15 mouse cellular contexts compared by ENCODE assay signal in genomic region chr10:18191706-18192105, GRCm38 (mm10). TPM values are rescaled to one million over a fixed set of nuclear protein-coding genes. Genes with fewer than 3 reads are reported as not detected.
DNase-seq lines count a peak whose midpoint lies in the region; ATAC-seq and TF ChIP-seq lines count a peak whose summit lies in the region.
"Had no signal": no experiment of that assay in that cellular context is flagged by ENCODE, and none has a peak within 500 bp of the region (broad histone marks: within the 10 kb centered on the region; RNA-seq: fewer than 3 reads in every experiment).

No protein-coding gene starts in this region.

- no peak overlapping the region for H3K4me3 ChIP-seq in heart, postnatal 0 days (ENCODE audit: low read depth, low read length)
- H3K4me3 ChIP-seq in heart, adult 2 months, result no peak overlapping the region
- no peak overlapping the region for H3K4me3 ChIP-seq in forebrain, embryonic 16.5 days (replicated peaks; ENCODE audit: low read length)
- H3K4me3 ChIP-seq in forebrain, embryonic 12.5 days (replicated peaks), result no peak overlapping the region
- H3K4me3 ChIP-seq: gastrocnemius, adult 2 months; liver, embryonic 13.5 days had no signal

- TF ChIP-seq CTCF in heart, postnatal 0 days (IDR thresholded peaks at IDR 0.05; ENCODE audit: low read depth), result no peak
- TF ChIP-seq CTCF in heart, adult 2 months (IDR thresholded peaks at IDR 0.05), result no peak

- intact Hi-C loops in heart, adult 2 months (cut with DNase I), result no loop called here

- DNase-seq in cerebellum, postnatal 10 days, result peak; percentile 11 to 27
- no peak for DNase-seq in cerebellum, postnatal 36 days
- no peak for DNase-seq in heart, postnatal 0 days (ENCODE audit: low spot score)
- DNase-seq in heart, adult 2 months, result no peak
- DNase-seq: cerebellum, adult 18-20 months; gastrocnemius, adult 2 months; heart, postnatal 36 days; kidney, postnatal 4 days; left cerebral cortex, postnatal 4 days; liver, embryonic 13.5 days had no signal

- TF ChIP-seq EP300 in heart, postnatal 0 days (IDR thresholded peaks at IDR 0.05; ENCODE audit: low read depth), result no peak
- no peak for TF ChIP-seq EP300 in heart, adult 2 months (IDR thresholded peaks at IDR 0.05; ENCODE audit: insufficient read depth, low read depth, low read length)

- no peaks in the 10 kb centered on the region for H3K9me3 ChIP-seq in heart, postnatal 0 days (replicated peaks; ENCODE audit: control insufficient read depth, low read length)
- H3K9me3 ChIP-seq in forebrain, embryonic 16.5 days (ENCODE audit: control insufficient read depth, low read length), result no peaks in the 10 kb centered on the region
- no peaks in the 10 kb centered on the region for H3K9me3 ChIP-seq in forebrain, embryonic 12.5 days
- H3K9me3 ChIP-seq: liver, embryonic 13.5 days had no signal

- no peak overlapping the region for H3K27ac ChIP-seq in heart, postnatal 0 days (ENCODE audit: low read depth)
- no peak overlapping the region for H3K27ac ChIP-seq in heart, adult 2 months
- no peak overlapping the region for H3K27ac ChIP-seq in forebrain, embryonic 16.5 days (ENCODE audit: low read length)
- no peak overlapping the region for H3K27ac ChIP-seq in forebrain, embryonic 12.5 days
- H3K27ac ChIP-seq: gastrocnemius, adult 2 months; liver, embryonic 13.5 days had no signal

- no peaks in the 10 kb centered on the region for H3K79me2 ChIP-seq in heart, adult 2 months (replicated peaks; ENCODE audit: control insufficient read depth, insufficient read depth, low read length)

- no peak for TF ChIP-seq POLR2A in heart, adult 2 months (IDR thresholded peaks at IDR 0.05; ENCODE audit: insufficient read depth, low read depth, low read length)

- ATAC-seq in heart, postnatal 0 days (ENCODE audit: insufficient read depth, low read depth), result peak; percentile 17; the same call in 1 of the 2 replicates
- ATAC-seq in hematopoietic stem cell, adult 5-6 weeks (replicated peaks in 1 of 2; ENCODE audit: insufficient read depth in 1 of 2, low FRiP score in 2 of 2, low TSS enrichment in 1 of 2, low read depth in 1 of 2, poor library complexity in 2 of 2, severe bottlenecking in 2 of 2), result peak; percentile 72 to 74
- ATAC-seq in megakaryocyte progenitor cell, adult 5-6 weeks (replicated peaks; ENCODE audit: poor library complexity), result peak; percentile 22; the same call in 1 of the 2 replicates
- ATAC-seq in forebrain, embryonic 16.5 days, result no peak
- ATAC-seq in forebrain, embryonic 12.5 days (ENCODE audit: low FRiP score), result no peak

- no peaks in the 10 kb centered on the region for H3K27me3 ChIP-seq in heart, postnatal 0 days (ENCODE audit: control insufficient read depth, insufficient read depth, low read length)
- H3K27me3 ChIP-seq in heart, adult 2 months (ENCODE audit: control insufficient read depth, insufficient read depth, low read length), result no peaks in the 10 kb centered on the region
- H3K27me3 ChIP-seq in forebrain, embryonic 16.5 days (replicated peaks; ENCODE audit: control insufficient read depth, insufficient read depth, low read length), result no peaks in the 10 kb centered on the region
- H3K27me3 ChIP-seq in forebrain, embryonic 12.5 days, result no peaks in the 10 kb centered on the region
- H3K27me3 ChIP-seq: liver, embryonic 13.5 days had no signal

- H3K9ac ChIP-seq in heart, postnatal 0 days (replicated peaks; ENCODE audit: low read depth, low read length), result no peak overlapping the region
- H3K9ac ChIP-seq in heart, adult 2 months (ENCODE audit: low read depth, low read length), result no peak overlapping the region
- H3K9ac ChIP-seq in forebrain, embryonic 16.5 days (replicated peaks; ENCODE audit: low read depth, low read length), result no peak overlapping the region
- no peak overlapping the region for H3K9ac ChIP-seq in forebrain, embryonic 12.5 days
- H3K9ac ChIP-seq: liver, embryonic 13.5 days had no signal

- H3K4me1 ChIP-seq in heart, postnatal 0 days (ENCODE audit: control insufficient read depth, insufficient read depth), result peaks cover 3% of the 10 kb centered on the region; the same call in 1 of the 2 replicates
- H3K4me1 ChIP-seq in heart, adult 2 months (ENCODE audit: control insufficient read depth, insufficient read depth, low read length), result peaks cover 2% of the 10 kb centered on the region; the same call in 1 of the 2 replicates
- H3K4me1 ChIP-seq in forebrain, embryonic 16.5 days (replicated peaks; ENCODE audit: control insufficient read depth, insufficient read depth, low read length), result no peaks in the 10 kb centered on the region
- no peaks in the 10 kb centered on the region for H3K4me1 ChIP-seq in forebrain, embryonic 12.5 days
- H3K4me1 ChIP-seq: liver, embryonic 13.5 days had no signal

- no peaks in the 10 kb centered on the region for H3K36me3 ChIP-seq in heart, postnatal 0 days (replicated peaks; ENCODE audit: control insufficient read depth, insufficient read depth, low read length)
- no peaks in the 10 kb centered on the region for H3K36me3 ChIP-seq in heart, adult 2 months (ENCODE audit: control insufficient read depth, insufficient read depth, low read length)
- H3K36me3 ChIP-seq in forebrain, embryonic 16.5 days (ENCODE audit: control insufficient read depth, insufficient read depth), result no peaks in the 10 kb centered on the region
- H3K36me3 ChIP-seq in forebrain, embryonic 12.5 days (replicated peaks), result no peaks in the 10 kb centered on the region
- H3K36me3 ChIP-seq: liver, embryonic 13.5 days had no signal

- no peak overlapping the region for H3K4me2 ChIP-seq in heart, postnatal 0 days (ENCODE audit: low read depth, low read length)
- H3K4me2 ChIP-seq in forebrain, embryonic 16.5 days (ENCODE audit: low read length), result no peak overlapping the region
- H3K4me2 ChIP-seq in forebrain, embryonic 12.5 days, result no peak overlapping the region
- H3K4me2 ChIP-seq: liver, embryonic 13.5 days had no signal

- 23% methylated on average over 8 of the region's 8 CpGs for WGBS in heart, postnatal 0 days
- WGBS in heart, adult 2 months, result 16% methylated on average over 8 of the region's 8 CpGs
- 78% methylated on average over 8 of the region's 8 CpGs for WGBS in forebrain, embryonic 16.5 days
- 78% methylated on average over 8 of the region's 8 CpGs for WGBS in forebrain, embryonic 12.5 days

RNA-seq across cellular contexts. Expression of gene Ect2l, which starts 19.0 kb away (rescaled TPM):
- total RNA-seq in heart, postnatal 0 days (2014; rRNA removed; ENCODE audit: low replicate concordance), result not detected in 2 replicates
- polyA plus RNA-seq in heart, postnatal 0 days (2015; fragmentation: Nextera tagmentation; extraction: Ambion mirVana), result 0.47 and 0.60 TPM in 2 replicates
- total RNA-seq in heart, adult 2 months (2021), result not detected
- 0.20 and 0.29 TPM in 2 replicates for polyA plus RNA-seq in heart, adult 2 months (2012; rRNA removed)
- 0.88 TPM in 1 of 2 replicates, not detected in the other for total RNA-seq in hematopoietic stem cell, adult 5-6 weeks (2017)
- total RNA-seq in megakaryocyte progenitor cell, adult 5-6 weeks (2015), result 0.93 TPM in 1 of 2 replicates, not detected in the other
- 0.03 and 1.3 TPM in 2 replicates for total RNA-seq in megakaryocyte progenitor cell, adult 5-6 weeks (2017)
- polyA plus RNA-seq in forebrain, embryonic 16.5 days (2015; fragmentation: Nextera tagmentation; extraction: Ambion mirVana), result 0.44 TPM in 1 of 2 replicates, not detected in the other
- 0.41 TPM in 2 replicates for polyA plus RNA-seq in forebrain, embryonic 12.5 days (2016; fragmentation: Nextera tagmentation; extraction: Ambion mirVana)
- total RNA-seq: adrenal gland, adult 18-20 months; gastrocnemius, adult 2 months; heart, postnatal 36 days had no signal

RNA-seq across cellular contexts. Expression of gene Ccdc28a, which starts 43.1 kb away (rescaled TPM):
- 0.65 and 8.3 TPM in 2 replicates for total RNA-seq in heart, postnatal 0 days (2014; rRNA removed; ENCODE audit: low replicate concordance)
- 7.2 and 12.5 TPM in 2 replicates for polyA plus RNA-seq in heart, postnatal 0 days (2015; fragmentation: Nextera tagmentation; extraction: Ambion mirVana)
- 10 to 100 TPM; 11.7 to 17.0 TPM for total RNA-seq in heart, adult 2 months (2021)
- 24.5 and 27.7 TPM in 2 replicates for polyA plus RNA-seq in heart, adult 2 months (2012; rRNA removed)
- 16.9 and 20.1 TPM in 2 replicates for total RNA-seq in hematopoietic stem cell, adult 5-6 weeks (2017)
- 6.2 and 11.1 TPM in 2 replicates for total RNA-seq in megakaryocyte progenitor cell, adult 5-6 weeks (2015)
- total RNA-seq in megakaryocyte progenitor cell, adult 5-6 weeks (2017), result 5.1 and 9.3 TPM in 2 replicates
- polyA plus RNA-seq in forebrain, embryonic 16.5 days (2015; fragmentation: Nextera tagmentation; extraction: Ambion mirVana), result 7.8 and 9.6 TPM in 2 replicates
- 6.1 and 7.3 TPM in 2 replicates for polyA plus RNA-seq in forebrain, embryonic 12.5 days (2016; fragmentation: Nextera tagmentation; extraction: Ambion mirVana)

Comparison
In these comparisons a context has a peak if more than half of its experiments do, and no peak if none do; other contexts are left out.
1. DNase-seq: peak in cerebellum, postnatal 10 days (2 of 2); none in cerebellum, postnatal 36 days (0 of 2), heart, postnatal 0 days (single experiment) and heart, adult 2 months (0 of 2).
2. ATAC-seq: peak in heart, postnatal 0 days (single experiment), hematopoietic stem cell, adult 5-6 weeks (2 of 2) and megakaryocyte progenitor cell, adult 5-6 weeks (single experiment); none in forebrain, embryonic 16.5 days (single experiment) and forebrain, embryonic 12.5 days (single experiment).